Mouse (Mus musculus) splenic B cell, adult 2 months (primary cell): ENCODE measurements around the gene Prkaa1.

Experiments used
- DNase-seq: peaks from one replicate; pipeline ENCODE4 v3.0.0-alpha.2; 2011; ENCODE audit warnings: low read depth, low spot score
- H3K27me3 ChIP-seq: 2 replicates; pipeline ENCODE4 v1.6.1; 2012; ENCODE audit warnings: mild to moderate bottlenecking, low read length, moderate library complexity, mixed read lengths; ENCODE audit not compliant: control insufficient read depth, poor library complexity, insufficient read depth, severe bottlenecking
- H3K36me3 ChIP-seq: 2 replicates; pipeline ENCODE4 v1.6.1; 2012; ENCODE audit warnings: mild to moderate bottlenecking, low read length, moderate library complexity, mixed read lengths; ENCODE audit not compliant: control insufficient read depth, poor library complexity, insufficient read depth, severe bottlenecking

Prkaa1 gene

GRCm38 (mm10) chr15:5139863-5140262, 3.8 kb upstream of the Prkaa1 start:
- H3K27me3 ChIP-seq: no peaks in the 10 kb centered on the region
- H3K36me3 ChIP-seq: no peaks in the 10 kb centered on the region
- DNase-seq: no peak

DNA sequence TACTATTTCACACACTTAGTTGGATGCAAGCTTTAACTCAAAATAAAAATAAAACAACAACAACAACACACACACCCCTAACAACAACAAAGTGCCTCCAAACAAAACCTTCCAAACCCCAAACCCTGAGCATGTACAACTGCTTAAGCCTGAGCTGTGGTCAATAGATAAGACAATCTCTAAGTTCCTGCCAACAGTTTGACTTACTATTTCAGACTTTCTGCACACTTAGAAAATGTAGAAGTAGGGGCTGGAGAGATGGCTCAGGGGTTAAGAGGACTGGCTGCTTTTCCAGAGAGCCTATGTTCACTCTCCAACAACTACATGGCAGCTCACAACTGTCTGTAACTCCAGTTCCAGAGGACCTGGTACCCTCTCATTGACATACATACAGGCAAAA, 3.3 kb upstream of the Prkaa1 start:
- Histone ChIP-seq H3K36me3 (no peaks in the 10 kb centered on the region), H3K27me3 (no peaks in the 10 kb centered on the region)
- no peak for DNase-seq

- Histone ChIP-seq H3K27me3 (no peaks in the 10 kb centered on the region), H3K36me3 (no peaks in the 10 kb centered on the region)
- DNase-seq: no peak
Observed at GRCm38 (mm10) chr15:5142047-5142446, 1.6 kb upstream of the Prkaa1 start.

DNA sequence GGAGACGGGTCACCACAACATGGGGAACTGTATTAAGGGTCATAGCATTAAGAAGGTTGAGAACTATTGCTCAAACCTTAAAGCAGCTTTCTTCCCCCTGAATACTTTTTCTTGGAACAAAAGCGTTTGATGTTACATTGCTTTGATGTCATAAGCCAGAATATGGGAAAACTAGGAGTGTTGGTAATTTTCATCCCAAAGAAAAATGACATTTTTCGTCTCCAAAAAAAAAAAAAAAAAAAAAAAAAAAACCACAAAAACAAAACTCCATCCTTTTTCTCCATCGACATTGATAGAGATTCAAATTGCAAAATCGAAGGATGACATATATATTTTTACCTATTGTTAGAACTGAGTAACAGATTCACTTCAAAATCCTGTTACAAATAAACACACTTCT, 947 bp upstream of the Prkaa1 start:
- no peak for DNase-seq
- Histone ChIP-seq H3K36me3 (no peaks in the 10 kb centered on the region), H3K27me3 (no peaks in the 10 kb centered on the region)

DNA sequence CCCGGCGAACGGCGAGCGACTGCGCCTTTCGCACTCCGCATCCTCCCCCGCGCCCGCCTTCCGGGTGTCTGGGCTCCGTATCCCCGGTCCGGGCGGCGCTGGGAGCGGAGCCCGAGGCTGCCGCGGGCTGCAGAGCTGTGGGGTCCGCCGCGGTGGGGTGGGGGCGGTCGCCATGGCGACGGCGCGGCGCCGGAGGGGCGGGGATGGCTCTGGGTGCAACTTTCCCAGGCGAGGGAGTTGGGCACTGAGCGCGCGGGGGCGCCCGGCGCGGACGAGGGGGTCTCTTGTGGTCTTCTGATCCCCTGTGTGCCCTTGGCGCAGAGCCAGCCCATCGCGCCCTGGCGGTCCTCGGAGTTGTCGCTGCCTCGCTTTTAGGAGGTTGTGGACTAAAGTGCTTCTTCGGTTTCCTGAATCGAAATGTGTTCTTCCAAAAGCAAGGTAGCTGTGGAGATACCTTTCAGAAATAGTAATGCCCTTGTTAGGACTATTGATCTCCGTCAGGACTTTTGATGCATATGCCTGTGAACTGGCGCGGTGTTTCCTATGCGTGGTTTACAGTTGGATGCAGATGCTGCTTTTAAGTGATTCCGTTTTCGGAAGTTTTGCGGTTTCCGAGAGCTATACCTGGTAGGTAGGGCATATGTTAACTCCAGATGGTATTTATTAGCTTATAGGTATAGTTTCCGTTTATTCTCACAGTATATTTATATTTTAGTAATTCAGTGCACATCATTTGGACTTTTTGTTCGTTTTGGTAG, 539 bp downstream of the Prkaa1 start:
- Histone ChIP-seq H3K27me3 (no peaks in the 10 kb centered on the region), H3K36me3 (no peaks in the 10 kb centered on the region)
- DNase-seq: peak; percentile 53

DNA sequence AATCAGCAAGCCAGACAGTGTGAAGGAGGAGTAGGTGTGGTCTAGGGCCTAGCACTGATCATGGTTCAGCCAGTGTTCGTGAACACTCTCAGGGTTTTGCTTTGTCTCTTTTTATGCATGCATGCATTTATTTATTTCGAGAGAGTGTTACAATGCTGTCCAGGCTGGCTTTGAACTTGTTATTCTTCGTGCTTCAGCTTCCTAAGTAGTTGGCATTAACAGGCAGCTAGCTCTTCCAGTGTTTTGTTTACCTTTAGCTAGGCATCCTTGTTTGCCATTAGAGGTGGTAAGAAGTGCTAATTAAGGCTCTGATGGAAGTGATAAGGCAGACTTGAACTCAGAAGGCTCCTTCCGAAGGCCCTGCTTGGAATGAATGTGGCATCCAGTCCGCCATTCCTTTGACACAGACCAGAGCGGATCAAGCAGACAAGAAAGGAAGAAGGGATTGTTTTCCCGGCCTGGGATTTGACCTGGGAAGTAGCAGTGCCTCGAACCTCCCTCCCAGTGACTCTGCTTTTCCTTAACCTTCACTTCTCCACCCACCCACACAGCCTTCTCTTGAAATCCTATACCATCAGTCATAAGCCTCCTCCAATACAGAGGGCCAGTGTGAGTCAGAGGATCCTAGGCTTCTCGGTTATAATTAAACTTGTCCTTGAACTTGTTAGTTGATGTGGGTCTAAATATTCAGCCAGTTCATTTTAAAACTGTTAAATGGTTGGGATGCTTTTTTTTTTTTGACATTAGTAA, 1.7 kb downstream of the Prkaa1 start:
- no peak for DNase-seq
- H3K36me3 ChIP-seq: no peaks in the 10 kb centered on the region
- H3K27me3 ChIP-seq: no peaks in the 10 kb centered on the region

DNA sequence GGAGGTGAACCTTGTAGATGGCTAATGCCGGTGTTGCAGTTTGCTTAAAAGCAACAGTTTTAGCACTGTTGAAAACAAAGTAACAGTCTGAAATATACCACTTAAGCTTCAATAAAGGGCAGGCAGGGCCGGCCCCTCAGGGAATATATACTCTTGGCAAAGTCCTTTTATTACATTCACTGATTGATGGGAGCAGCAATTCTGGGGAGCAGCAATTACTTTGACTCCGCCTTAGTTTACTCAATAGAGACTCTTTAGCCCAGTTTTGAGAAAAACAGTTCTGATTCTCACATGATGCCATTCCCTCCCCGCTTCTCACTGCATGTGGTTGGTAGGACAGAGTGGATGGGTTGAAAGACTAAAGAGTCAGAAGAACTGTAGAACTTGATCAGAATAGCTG, 5.5 kb downstream of the Prkaa1 start:
- no peak for DNase-seq
- H3K27me3 ChIP-seq: no peaks in the 10 kb centered on the region
- no peaks in the 10 kb centered on the region for H3K36me3 ChIP-seq

DNA sequence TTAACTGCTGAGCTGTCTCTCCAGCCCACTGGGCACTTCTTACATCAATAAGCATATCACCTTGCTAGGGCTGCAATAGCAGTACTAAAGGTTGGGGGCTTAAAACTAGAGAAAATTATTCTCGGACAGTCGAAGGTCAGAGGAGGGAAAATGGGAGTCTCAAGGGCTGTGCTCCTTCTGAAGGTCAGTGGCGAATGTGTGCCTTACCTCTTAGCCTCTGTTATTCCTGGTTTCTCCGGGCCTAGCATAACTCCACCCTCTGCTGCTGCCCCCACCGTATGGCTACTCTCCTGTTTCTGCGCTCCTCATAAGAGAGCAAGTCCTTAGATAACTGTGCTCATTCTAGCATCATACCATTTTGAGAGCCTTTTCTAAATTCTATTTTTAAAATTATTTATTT, 8.5 kb downstream of the Prkaa1 start:
- Histone ChIP-seq H3K36me3 (no peaks in the 10 kb centered on the region), H3K27me3 (no peaks in the 10 kb centered on the region)
- DNase-seq: no peak

- H3K36me3 ChIP-seq: no peaks in the 10 kb centered on the region
- DNase-seq: no peak
- H3K27me3 ChIP-seq: no peaks in the 10 kb centered on the region
Observed at GRCm38 (mm10) chr15:5154621-5155020, 11.0 kb downstream of the Prkaa1 start.

GRCm38 (mm10) chr15:5155093-5155492, 11.4 kb downstream of the Prkaa1 start:
- no peaks in the 10 kb centered on the region for H3K27me3 ChIP-seq
- H3K36me3 ChIP-seq: no peaks in the 10 kb centered on the region
- no peak for DNase-seq

DNA sequence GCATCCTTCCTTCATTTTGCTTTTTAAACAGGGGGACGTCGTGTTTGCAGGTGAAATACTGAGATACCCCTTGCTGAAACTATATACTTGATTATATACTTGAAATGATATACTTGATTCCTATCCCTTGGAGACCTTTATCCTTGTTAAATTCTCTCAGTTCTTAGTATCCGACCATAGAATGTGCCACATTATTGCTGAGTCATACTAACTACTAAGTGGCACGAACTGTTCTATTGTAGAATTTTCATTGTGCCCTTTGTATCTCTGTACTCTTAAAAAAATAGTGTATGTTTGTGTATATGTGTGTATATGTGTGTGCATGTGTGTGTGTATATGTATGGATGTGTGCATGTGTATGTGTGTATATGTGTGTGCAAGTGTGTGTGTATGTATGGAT, 12.7 kb downstream of the Prkaa1 start:
- Histone ChIP-seq H3K36me3 (no peaks in the 10 kb centered on the region), H3K27me3 (no peaks in the 10 kb centered on the region)
- DNase-seq: no peak

- Histone ChIP-seq H3K27me3 (no peaks in the 10 kb centered on the region), H3K36me3 (no peaks in the 10 kb centered on the region)
- no peak for DNase-seq
Observed at GRCm38 (mm10) chr15:5157386-5157785, 13.7 kb downstream of the Prkaa1 start.

DNA sequence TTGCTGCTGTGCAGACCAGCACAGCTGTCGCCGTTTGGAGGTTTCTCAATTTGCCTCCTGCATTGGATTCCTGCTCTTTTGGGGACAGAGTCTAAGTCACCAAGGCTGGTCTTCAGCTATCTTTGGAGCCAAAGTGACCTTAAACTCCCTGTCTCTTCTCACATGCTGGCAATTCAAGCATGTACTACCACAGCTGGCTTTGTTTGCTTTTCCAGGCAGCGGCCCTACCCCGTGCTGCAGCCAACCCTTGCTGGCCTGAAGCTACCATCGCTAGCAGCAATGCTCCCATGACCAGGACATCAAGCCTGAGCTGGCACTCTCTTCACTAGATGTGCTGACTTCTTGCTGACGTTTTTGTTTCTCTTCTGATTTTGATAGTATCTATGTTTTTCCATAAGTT, 15.2 kb downstream of the Prkaa1 start:
- no peak for DNase-seq
- Histone ChIP-seq H3K27me3 (no peaks in the 10 kb centered on the region), H3K36me3 (peaks cover 4% of the 10 kb centered on the region)

DNA sequence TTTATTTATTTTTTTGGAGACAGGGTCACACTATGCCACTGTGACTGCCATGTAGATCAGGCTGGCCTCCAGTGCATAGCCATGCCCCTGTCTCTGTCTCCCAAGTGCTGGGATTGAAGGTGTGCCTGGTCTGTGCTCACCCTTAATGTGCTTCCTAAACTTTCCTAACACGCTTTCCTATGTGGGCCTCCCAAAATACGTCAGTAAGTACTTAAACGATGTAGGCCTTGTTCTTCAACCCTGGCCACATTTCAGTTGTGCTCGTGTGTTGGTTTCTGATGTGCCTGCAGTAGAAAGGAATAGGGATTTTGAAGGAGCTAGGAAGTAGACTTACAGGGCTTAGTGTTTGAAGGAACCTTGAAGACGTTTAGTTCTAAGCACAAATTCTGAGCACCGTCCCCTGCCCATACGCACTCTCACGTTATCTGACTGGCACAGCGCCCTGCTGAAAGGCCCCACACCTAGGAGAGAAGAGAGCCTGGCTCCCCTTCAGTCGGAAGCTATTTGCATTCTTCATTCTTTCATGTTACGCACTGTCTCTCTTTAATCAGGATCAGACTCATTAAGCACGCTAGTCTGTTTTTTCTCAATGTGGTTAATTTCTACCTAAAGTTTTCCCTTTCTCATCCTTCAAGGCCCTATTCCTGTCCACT, 21.6 kb downstream of the Prkaa1 start:
- no peak for DNase-seq
- Histone ChIP-seq H3K36me3 (peaks cover 9% of the 10 kb centered on the region), H3K27me3 (no peaks in the 10 kb centered on the region)

- no peak for DNase-seq
- Histone ChIP-seq H3K36me3 (peaks cover 21% of the 10 kb centered on the region), H3K27me3 (no peaks in the 10 kb centered on the region)
Observed at GRCm38 (mm10) chr15:5173217-5173820, 29.7 kb downstream of the Prkaa1 start.
